Mouse (Mus musculus) adrenal gland, postnatal 0 days (tissue): ENCODE results near the gene Brms1l. TPM values are rescaled to one million over a fixed set of nuclear protein-coding genes. Genes with fewer than 3 reads are reported as not detected.

Experiments
- microRNA-seq: library from miRNA; unstranded; fragments of <30 nt; microRNA quantifications from one replicate; pipeline ENCODE4, GENCODE M21; 2016; ENCODE audit warnings: borderline replicate concordance; ENCODE audit not compliant: insufficient number of aligned reads
- polyA plus RNA-seq: library from polyadenylated mRNA; unstranded; fragments of >200 nt; fragmentation: Nextera tagmentation; extraction: Ambion mirVana; gene quantifications from 2 replicates; pipeline ENCODE4 v1.2.1, GENCODE M21; 2015

Brms1l gene
- polyA plus RNA-seq, result 29.0 and 40.2 TPM in 2 replicates

DNA sequence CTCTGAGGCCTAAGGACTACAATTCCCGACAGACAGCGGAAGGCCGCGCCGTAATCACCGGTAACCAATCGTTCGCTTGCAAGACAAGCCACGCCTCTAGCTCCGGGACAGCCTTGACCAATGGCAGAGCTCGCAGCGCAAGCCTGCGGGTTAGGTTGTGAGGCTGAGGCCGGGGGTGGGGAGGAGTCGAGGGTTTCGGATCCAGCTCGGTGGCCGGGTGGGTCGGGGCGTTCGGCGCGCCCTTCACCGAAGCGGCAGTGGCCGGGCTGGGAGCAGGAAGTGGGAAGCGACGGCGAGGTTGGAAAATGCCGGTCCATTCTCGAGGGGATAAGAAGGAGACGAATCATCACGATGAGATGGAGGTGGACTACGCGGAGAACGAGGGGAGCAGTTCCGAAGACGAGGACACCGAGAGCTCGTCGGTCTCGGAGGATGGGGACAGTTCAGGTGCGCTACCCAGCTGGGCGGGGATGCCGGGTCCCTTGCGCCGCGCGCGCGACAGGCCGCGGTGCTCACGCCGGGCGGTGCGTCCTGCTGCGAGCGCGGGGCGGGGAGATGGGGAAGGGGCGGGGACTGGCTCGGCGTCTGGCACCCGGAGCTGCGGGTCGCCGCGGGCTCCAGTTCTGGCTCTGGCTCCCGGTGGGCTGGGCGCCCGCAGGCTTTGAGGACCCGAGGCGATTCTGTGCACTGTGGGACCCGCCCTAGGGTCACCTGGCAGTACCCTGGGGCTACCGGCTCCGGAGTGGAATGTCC is at the start of gene Brms1l:
Brms1l (plus strand) TSS at position 126 of the 753 bp plus-strand sequence.

DNA sequence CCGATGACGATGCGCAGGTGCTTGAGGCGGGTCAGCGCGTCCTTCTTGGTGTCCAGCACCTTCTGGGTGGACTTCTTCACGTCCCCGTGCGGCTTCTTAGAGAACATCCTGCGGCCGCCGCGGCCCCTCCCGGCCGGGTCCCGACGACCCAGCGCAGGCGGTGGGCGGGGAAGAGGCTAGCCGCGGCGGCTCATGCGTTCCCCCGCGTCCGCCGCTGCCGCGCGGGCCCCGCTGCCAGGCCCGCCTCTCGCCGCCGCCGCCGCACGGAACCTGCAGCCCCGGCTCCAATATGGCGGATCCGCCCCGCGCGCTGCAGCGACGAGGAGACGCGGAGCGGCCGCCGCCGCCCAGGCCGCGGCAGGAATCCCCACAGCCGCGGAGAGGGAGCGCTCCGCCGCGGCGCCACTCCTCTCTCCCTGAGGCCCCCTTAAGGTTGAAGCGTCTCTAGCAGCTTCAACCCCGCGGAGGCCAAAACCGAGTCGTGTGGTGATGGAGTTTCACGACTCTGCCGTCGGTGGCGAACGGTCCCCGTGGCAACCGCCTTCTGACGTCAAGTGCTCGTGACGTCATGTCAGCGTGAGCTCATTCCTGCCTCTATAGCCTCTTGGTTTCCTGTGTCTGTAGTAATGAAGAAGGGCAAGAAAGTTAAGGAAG is 15.3 kb upstream of the Brms1l start, which contains the start of gene Ralgapa1:
Ralgapa1 (minus strand) TSS at position 507 of the 654 bp plus-strand sequence.

Small RNAs within 50 kb of the gene (microRNA-seq; reads per million reads assigned to microRNA genes)
- gene Gm23394, result not detected

Other genes starting within 250 kb of the Brms1l start
- gene Insm2, start 236.9 kb upstream of the Brms1l start, polyA plus RNA-seq, result 7.5 and 17.1 TPM in 2 replicates
- 16.2 and 22.3 TPM in 2 replicates for gene Ralgapa1, start 15.2 kb upstream of the Brms1l start, polyA plus RNA-seq